Mouse (Mus musculus) heart, embryonic 16.5 days (tissue): ENCODE data around the gene AC192777.2. TPM values are rescaled to one million over a fixed set of nuclear protein-coding genes. Genes with fewer than 3 reads are reported as not detected.
"Not testable (repeated sequence)": the region's sequence is repeated elsewhere in the genome, so short reads cannot be mapped to it uniquely, and the experiment has no call there.

Experiments
- ATAC-seq: fragments of 200-750 bp; cut with Nextera tagmentation; replicated peaks from 2 replicates; pipeline ENCODE4 v1.8.0; 2017; ENCODE audit warnings: moderate number of reproducible peaks; ENCODE audit not compliant: insufficient read depth, low FRiP score; ENCODE audit errors: extremely low read depth
- H3K27ac ChIP-seq: fragments of 300-500 bp; sonication (generic); 2 replicates; pipeline ENCODE4 v1.5.1; 2014; ENCODE audit warnings: mild to moderate bottlenecking, low read length, control low read depth, moderate library complexity
- H3K27me3 ChIP-seq: fragments of 300-500 bp; sonication (generic); 2 replicates; pipeline ENCODE4 v1.6.1; 2014; ENCODE audit warnings: low read length, mixed read lengths; ENCODE audit not compliant: control insufficient read depth, insufficient read depth
- H3K36me3 ChIP-seq: fragments of 300-500 bp; sonication (generic); 2 replicates; pipeline ENCODE4 v1.6.1; 2014; ENCODE audit not compliant: control insufficient read depth, insufficient read depth
- H3K4me1 ChIP-seq: fragments of 300-500 bp; sonication (generic); 2 replicates; pipeline ENCODE4 v1.6.1; 2014; ENCODE audit warnings: low read length, mixed read lengths; ENCODE audit not compliant: control insufficient read depth, insufficient read depth
- H3K4me2 ChIP-seq: fragments of 300-500 bp; sonication (generic); 2 replicates; pipeline ENCODE4 v1.6.1; 2014; ENCODE audit warnings: low read depth, mild to moderate bottlenecking, control low read depth, low read length
- H3K4me3 ChIP-seq: fragments of 300-500 bp; sonication (generic); 2 replicates; pipeline ENCODE4 v1.5.1; 2014; ENCODE audit warnings: mild to moderate bottlenecking, control low read depth, low read length
- H3K9ac ChIP-seq: fragments of 300-500 bp; sonication (generic); 2 replicates; pipeline ENCODE4 v1.6.1; 2014; ENCODE audit warnings: low read length, control low read depth
- H3K9me3 ChIP-seq: fragments of 300-500 bp; sonication (generic); replicated peaks from 2 replicates; pipeline ENCODE4 v1.6.1; 2016; ENCODE audit warnings: low read length; ENCODE audit not compliant: control insufficient read depth
- WGBS: fragments of 180-500 bp; shearing (Covaris S2); extraction: QIAGEN DNeasy Blood & Tissue Kit; methylation state at CpG from one replicate; pipeline ENCODE4 v1.1.7; 2014; 5-methylcytosine and 5-hydroxymethylcytosine counted together
- microRNA-seq: library from miRNA; unstranded; fragments of <30 nt; microRNA quantifications from one replicate; pipeline ENCODE4, GENCODE M21; 2017
- polyA plus RNA-seq: library from polyadenylated mRNA; unstranded; fragments of >200 nt; fragmentation: Nextera tagmentation; extraction: Ambion mirVana; gene quantifications from 2 replicates; pipeline ENCODE4 v1.2.1, GENCODE M21; 2015

The AC192777.2 gene
- not detected in 2 replicates for polyA plus RNA-seq

GRCm38 (mm10) chr17:40095150-40095549, at the start of gene AC192777.2:
Gene AC192777.2 (plus strand): TSS chr17:40095450.
- H3K27ac ChIP-seq, H3K9ac ChIP-seq, H3K4me2 ChIP-seq, H3K4me3 ChIP-seq, ATAC-seq, H3K27me3 ChIP-seq, H3K4me1 ChIP-seq, H3K9me3 ChIP-seq, H3K36me3 ChIP-seq: not testable (repeated sequence)
- 71% methylated on average over 1 of the region's 1 CpGs for WGBS

- WGBS, result 85% methylated on average over 5 of the region's 6 CpGs
- not testable (repeated sequence) for H3K9ac ChIP-seq, H3K4me1 ChIP-seq, ATAC-seq, H3K27me3 ChIP-seq, H3K27ac ChIP-seq, H3K4me3 ChIP-seq, H3K4me2 ChIP-seq, H3K36me3 ChIP-seq, H3K9me3 ChIP-seq
Observed at GRCm38 (mm10) chr17:40116172-40116571, 20.9 kb downstream of the AC192777.2 start.

GRCm38 (mm10) chr17:40116877-40117276, 21.6 kb downstream of the AC192777.2 start:
- H3K4me3 ChIP-seq, H3K4me1 ChIP-seq, H3K27me3 ChIP-seq, H3K9me3 ChIP-seq, H3K4me2 ChIP-seq, H3K9ac ChIP-seq, ATAC-seq, H3K36me3 ChIP-seq, H3K27ac ChIP-seq: not testable (repeated sequence)
- WGBS, result 55% methylated on average over 4 of the region's 4 CpGs

Small RNAs within 50 kb of the gene (microRNA-seq; reads per million reads assigned to microRNA genes)
- not detected for gene Gm26376

Other genes with a start within 250 kb of the AC192777.2 start
- gene Esp38, start 144.9 kb upstream of the AC192777.2 start, polyA plus RNA-seq, result not detected in 2 replicates
- gene Pgk2, start 113.2 kb downstream of the AC192777.2 start, polyA plus RNA-seq, result not detected in 2 replicates
- not detected in 2 replicates for gene Crisp3, start 146.8 kb downstream of the AC192777.2 start, polyA plus RNA-seq
- gene Crisp1, start 223.8 kb downstream of the AC192777.2 start, polyA plus RNA-seq, result not detected in 2 replicates